Mouse (Mus musculus) cerebellum, adult 11-12 months (tissue): ENCODE measurements around the gene Washc1.
"Not testable (repeated sequence)": the region's sequence is repeated elsewhere in the genome, so short reads cannot be mapped to it uniquely, and the experiment has no call there.

Experiments
- DNase-seq: peaks from one replicate; pipeline ENCODE4 v3.0.0; 2022

Gene Washc1

GRCm38 (mm10) chr17:66118991-66119390 is 7.6 kb downstream of the Washc1 start:
- peak; percentile 55 for DNase-seq

GRCm38 (mm10) chr17:66120701-66121100 is 9.4 kb downstream of the Washc1 start:
- peak; percentile 48 for DNase-seq

GRCm38 (mm10) chr17:66123066-66123815 is 11.9 kb downstream of the Washc1 start, which contains the start of gene Ddx11:
Ddx11 (plus strand) TSS chr17:66123520.
- peak; percentile 88 for DNase-seq

- no peak for DNase-seq
Observed at GRCm38 (mm10) chr17:66123816-66124610, 12.7 kb downstream of the Washc1 start.

GRCm38 (mm10) chr17:66125211-66125610 is 13.9 kb downstream of the Washc1 start:
- no peak for DNase-seq

GRCm38 (mm10) chr17:66130371-66130770 is 19.0 kb downstream of the Washc1 start:
- DNase-seq: no peak

- DNase-seq: no peak
Observed at GRCm38 (mm10) chr17:66131212-66131611, 19.9 kb downstream of the Washc1 start.

- DNase-seq: not testable (repeated sequence)
Observed at GRCm38 (mm10) chr17:66152706-66153662, 41.6 kb downstream of the Washc1 start.

GRCm38 (mm10) chr17:66153735-66154423 is 42.5 kb downstream of the Washc1 start:
- not testable (repeated sequence) for DNase-seq

- DNase-seq: no peak
Observed at GRCm38 (mm10) chr17:66154876-66155275, 43.5 kb downstream of the Washc1 start.

- no peak for DNase-seq
Observed at GRCm38 (mm10) chr17:66158271-66158670, 46.9 kb downstream of the Washc1 start.

- not testable (repeated sequence) for DNase-seq
Observed at GRCm38 (mm10) chr17:66167141-66167540, 55.8 kb downstream of the Washc1 start.
